Mouse (Mus musculus): ENCODE measurements around the gene Lrrc28.

DNA sequence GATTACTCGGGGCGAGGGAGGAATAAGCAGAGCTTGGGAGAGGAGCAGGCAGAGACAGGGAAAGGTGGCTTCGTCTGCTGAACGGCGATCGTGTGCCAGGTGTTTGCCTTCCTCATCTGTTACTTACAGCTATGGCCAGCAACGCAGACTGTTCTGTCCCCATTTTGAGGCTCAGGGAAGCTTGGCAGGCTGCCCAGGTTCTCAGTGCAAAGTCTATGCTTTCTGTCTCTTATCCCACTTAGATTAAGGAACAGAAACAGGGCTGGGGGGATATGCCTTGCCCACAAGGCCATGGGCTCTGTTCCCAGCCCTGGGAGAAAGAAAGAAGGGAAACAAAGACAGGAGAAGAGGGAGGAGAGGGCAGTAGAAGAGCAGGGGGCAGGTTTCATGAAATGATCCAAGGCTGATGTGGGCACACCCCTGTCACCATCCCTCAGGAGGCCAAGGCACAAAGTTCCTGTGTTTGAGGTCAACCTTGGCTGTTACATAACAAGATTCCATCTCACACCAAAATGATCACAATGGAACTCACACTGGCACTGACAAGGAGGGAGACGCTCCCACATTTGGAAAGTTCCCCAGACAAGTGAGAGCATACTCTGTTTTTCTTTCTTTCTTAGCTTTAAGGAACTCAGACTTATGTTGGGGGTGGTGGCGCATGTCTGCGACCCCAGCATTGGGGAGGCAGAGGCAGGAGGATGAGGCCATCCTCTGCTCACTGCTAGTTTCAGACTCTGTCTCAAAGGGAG is 116.8 kb downstream of the Lrrc28 start:
- no peak for TF ChIP-seq CTCF (IDR thresholded peaks at IDR 0.05; ENCODE audit: borderline replicate concordance, insufficient read depth, low read depth, low read length)
- TF ChIP-seq POLR2A (IDR thresholded peaks at IDR 0.05; ENCODE audit: borderline replicate concordance, insufficient read depth, low read length), result no peak
